Mouse (Mus musculus) G1E (cell line): ENCODE data around the gene Hsf4. TPM values are rescaled to one million over a fixed set of nuclear protein-coding genes. Genes with fewer than 3 reads are reported as not detected.

Experiments
- ATAC-seq: 2 replicates; pipeline ENCODE4 v1.8.0; 2016; ENCODE audit warnings: mild to moderate bottlenecking; ENCODE audit not compliant: insufficient number of reproducible peaks, poor library complexity, low FRiP score, severe bottlenecking; ENCODE audit errors: extremely low read depth
- DNase-seq: peaks from one replicate; pipeline ENCODE4 v3.0.0; 2012; ENCODE audit warnings: low spot score
- H3K27me3 ChIP-seq: 2 replicates; pipeline ENCODE4 v1.6.1; 2012; ENCODE audit warnings: mild to moderate bottlenecking, low read length, inconsistent platforms; ENCODE audit not compliant: insufficient read depth
- H3K36me3 ChIP-seq: replicated peaks from 2 replicates; pipeline ENCODE3; 2012; ENCODE audit warnings: mild to moderate bottlenecking, inconsistent platforms
- H3K4me1 ChIP-seq: 2 replicates; pipeline ENCODE4 v1.6.1; 2012; ENCODE audit warnings: low read depth, low read length, inconsistent platforms, mixed read lengths; ENCODE audit not compliant: insufficient read depth
- H3K4me3 ChIP-seq: 2 replicates; pipeline ENCODE4 v1.5.1; 2012; ENCODE audit warnings: low read depth, mild to moderate bottlenecking, inconsistent platforms, low read length, moderate library complexity, mixed read lengths
- H3K9me3 ChIP-seq: replicated peaks from 2 replicates; pipeline ENCODE4 v1.6.1; 2012; ENCODE audit warnings: inconsistent platforms
- CTCF ChIP-seq: IDR thresholded peaks from 2 replicates; pipeline ENCODE4 v1.5.1; 2012; ENCODE audit warnings: low read depth, low read length, inconsistent platforms, mixed read lengths
- GATA1 ChIP-seq: IDR thresholded peaks from 2 replicates; pipeline ENCODE4 v1.6.1; 2012; ENCODE audit warnings: borderline replicate concordance, low read length, inconsistent platforms, mixed read lengths
- GATA2 ChIP-seq: IDR thresholded peaks from 2 replicates; pipeline ENCODE4 v1.6.1; 2012; ENCODE audit warnings: low read depth, low read length, inconsistent platforms, borderline replicate concordance
- POLR2AphosphoS5 ChIP-seq: IDR thresholded peaks from 2 replicates; pipeline ENCODE4 v1.6.1; 2012; ENCODE audit warnings: low read depth, low read length, inconsistent platforms; ENCODE audit not compliant: insufficient replicate concordance
- TAL1 ChIP-seq: conservative IDR thresholded peaks from 2 replicates; pipeline ENCODE4 v1.6.1; 2012; ENCODE audit warnings: low read depth, low read length, inconsistent platforms, mixed read lengths
- polyA plus RNA-seq: library from polyadenylated mRNA; stranded (reverse); fragments of >175 nt; gene quantifications from 2 replicates; pipeline ENCODE4 v1.2.3, GENCODE M21; 2012
- total RNA-seq, 2 experiments: library from RNA; stranded (forward) in 1 of 2; stranded (reverse) in 1 of 2; fragments of 200-1000 nt in 1 of 2; fragments of >200 nt in 1 of 2; fragmentation: Nextera tagmentation in 1 of 2; gene quantifications; 2 replicates each; pipeline ENCODE4 v1.2.3; 2014 to 2017

The Hsf4 gene
- total and polyA plus RNA-seq, 3 experiments = 0.39 to 0.93 (median 0.68) TPM

- H3K27me3 ChIP-seq = no peaks in the 10 kb centered on the region
- DNase-seq (no peak), ATAC-seq (no peak)
- no peak overlapping the region for H3K4me3 ChIP-seq
- H3K36me3 ChIP-seq = peaks cover 98% of the 10 kb centered on the region
- no peaks in the 10 kb centered on the region; the same call in 1 of the 2 replicates for H3K9me3 ChIP-seq
- TF ChIP-seq TAL1 (no peak), GATA2 (no peak), GATA1 (no peak), POLR2AphosphoS5 (no peak), CTCF (no peak)
- peaks cover 70% of the 10 kb centered on the region for H3K4me1 ChIP-seq
These were observed 34.3 kb downstream of the Hsf4 start for GRCm38 (mm10) chr8:105303874-105304273.

DNA sequence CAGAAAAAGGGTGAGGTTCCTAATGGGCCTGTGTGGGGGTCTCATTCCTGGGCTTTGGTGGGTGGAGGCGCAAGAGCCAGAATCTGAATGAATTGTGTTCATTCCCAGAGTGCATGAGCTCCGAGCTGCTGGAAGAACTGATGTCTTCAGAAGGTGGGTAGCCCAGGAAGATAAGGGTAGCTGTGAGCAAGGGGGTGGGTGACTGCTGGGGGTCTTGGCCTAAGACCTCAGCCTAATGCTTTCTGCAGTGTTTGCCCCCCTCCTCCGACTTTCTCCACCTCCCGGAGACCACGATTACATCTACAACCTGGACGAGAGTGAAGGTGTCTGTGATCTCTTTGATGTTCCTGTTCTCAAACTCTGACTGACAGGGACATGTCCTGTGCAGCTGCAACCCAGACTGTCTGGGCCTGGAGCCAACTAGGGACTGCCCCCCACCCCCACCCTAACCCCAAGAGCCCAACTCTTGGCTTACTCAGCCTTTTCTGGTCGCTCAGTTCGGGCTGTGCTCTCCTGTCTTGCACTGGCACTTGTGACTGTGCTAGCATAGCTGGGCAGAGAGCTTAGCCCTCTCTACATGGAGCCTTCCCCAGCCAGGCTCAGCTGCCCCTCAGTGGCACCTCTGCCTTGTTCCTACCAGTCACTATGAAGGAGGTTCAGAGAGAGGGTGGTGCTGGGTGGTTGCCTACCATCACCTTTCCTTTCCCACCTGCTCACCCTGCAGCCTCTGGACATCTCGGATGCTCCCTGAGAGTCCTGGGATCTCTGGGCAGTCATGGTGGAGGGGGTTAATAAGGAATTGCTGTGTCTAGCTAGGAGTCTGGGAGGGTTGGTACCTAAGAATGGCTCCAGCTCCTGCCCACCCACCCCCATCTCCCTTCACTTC lies 35.0 kb downstream of the Hsf4 start:
- TF ChIP-seq CTCF (no peak), POLR2AphosphoS5 (no peak), GATA2 (no peak), GATA1 (no peak)
- Histone ChIP-seq H3K36me3 (peaks cover 99% of the 10 kb centered on the region), H3K4me3 (peak overlapping the region; percentile 30; the same call in 1 of the 2 replicates), H3K4me1 (peaks cover 64% of the 10 kb centered on the region), H3K27me3 (no peaks in the 10 kb centered on the region), H3K9me3 (no peaks in the 10 kb centered on the region; the same call in 1 of the 2 replicates)
- ATAC-seq (no peak), DNase-seq (no peak)

DNA sequence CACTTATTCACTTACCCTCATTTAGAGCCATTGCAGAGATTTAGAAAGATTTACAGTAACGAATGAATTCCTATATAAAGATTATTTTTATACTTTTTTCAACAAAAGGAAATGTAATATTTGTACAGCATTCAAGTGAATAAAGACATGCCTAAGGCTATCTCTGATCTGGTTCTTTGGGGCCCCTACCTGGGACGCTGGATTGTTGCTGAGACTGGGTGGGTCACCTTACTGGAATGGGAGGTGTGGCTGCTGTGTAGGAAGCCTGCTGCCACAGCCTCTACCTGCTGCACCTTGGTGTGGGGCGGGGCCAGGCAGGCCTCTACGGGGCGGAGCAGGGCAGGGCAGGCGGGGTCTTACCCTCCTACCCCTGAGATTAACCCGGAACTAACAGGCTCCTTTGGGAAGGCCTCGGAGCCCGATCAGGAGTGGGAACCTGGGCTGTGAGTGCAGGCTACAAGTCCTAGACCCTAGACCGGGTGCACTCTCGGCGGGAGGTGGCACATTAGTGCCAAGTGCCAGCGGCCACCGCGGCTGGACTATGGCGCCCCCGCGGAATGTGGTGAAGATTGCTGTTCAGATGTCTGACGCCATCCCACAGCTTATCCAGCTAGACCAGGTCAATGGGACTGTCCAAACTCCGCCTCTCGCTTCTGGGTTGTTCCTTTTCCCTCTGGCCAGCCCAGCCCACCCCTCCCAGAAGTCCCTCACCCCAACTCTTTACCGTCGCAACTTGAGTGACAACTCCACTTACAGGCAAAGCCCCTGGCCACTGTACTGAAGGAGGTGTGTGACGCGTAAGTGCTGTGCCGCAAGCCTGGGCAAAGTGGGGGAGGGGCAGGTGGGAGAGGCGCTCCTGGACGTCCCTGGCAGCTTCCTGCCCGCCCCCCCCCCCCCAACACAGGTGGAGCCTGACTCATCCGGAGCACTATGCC lies 35.9 kb downstream of the Hsf4 start, which contains the start of gene Elmo3:
Elmo3 (plus strand) TSS at position 391 of the 935 bp plus-strand sequence.
- no peaks in the 10 kb centered on the region; the same call in 1 of the 2 replicates for H3K9me3 ChIP-seq
- ATAC-seq (no peak; the same call in 1 of the 2 replicates), DNase-seq (no peak)
- H3K27me3 ChIP-seq = no peaks in the 10 kb centered on the region
- H3K36me3 ChIP-seq = peaks cover 99% of the 10 kb centered on the region
- TF ChIP-seq POLR2AphosphoS5 (peak; percentile 89; the same call in 1 of the 2 replicates), GATA2 (no peak)
- peak within 1 kb of the TSS; percentile 63; the same call in 1 of the 2 replicates for H3K4me3 ChIP-seq
- peaks cover 55% of the 10 kb centered on the region for H3K4me1 ChIP-seq

GRCm38 (mm10) chr8:105306146-105306691 lies 36.6 kb downstream of the Hsf4 start:
- no peak overlapping the region for H3K4me3 ChIP-seq
- TF ChIP-seq GATA1 (no peak), TAL1 (no peak), POLR2AphosphoS5 (no peak)
- H3K9me3 ChIP-seq = no peaks in the 10 kb centered on the region; the same call in 1 of the 2 replicates
- DNase-seq (no peak), ATAC-seq (no peak)
- peaks cover 97% of the 10 kb centered on the region for H3K36me3 ChIP-seq
- H3K27me3 ChIP-seq = no peaks in the 10 kb centered on the region
- H3K4me1 ChIP-seq = peaks cover 50% of the 10 kb centered on the region

DNA sequence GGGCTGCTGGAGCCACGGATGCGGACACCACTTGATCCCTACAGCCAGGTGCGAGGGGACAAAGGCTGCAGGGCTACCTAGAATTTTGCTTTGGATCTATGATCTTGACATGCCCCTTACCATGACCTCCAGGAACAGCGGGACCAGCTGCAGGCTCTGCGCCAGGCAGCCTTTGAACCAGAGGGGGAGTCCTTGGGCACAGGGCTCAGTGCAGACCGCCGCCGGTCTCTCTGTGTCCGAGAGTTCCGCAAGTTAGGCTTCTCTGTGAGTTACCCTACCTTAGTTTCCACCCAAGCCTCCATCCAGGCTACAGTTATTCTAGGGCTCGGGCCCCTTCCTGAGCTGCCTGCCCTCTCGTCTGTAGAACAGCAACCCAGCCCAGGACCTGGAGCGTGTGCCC lies 38.1 kb downstream of the Hsf4 start:
- TF ChIP-seq CTCF = no peak
- TF ChIP-seq GATA1 = no peak
- no peak for TF ChIP-seq TAL1
- no peak for TF ChIP-seq GATA2
- no peak for TF ChIP-seq POLR2AphosphoS5
- H3K4me1 ChIP-seq = peaks cover 49% of the 10 kb centered on the region
- DNase-seq (no peak), ATAC-seq (no peak)
- H3K27me3 ChIP-seq = no peaks in the 10 kb centered on the region
- no peak overlapping the region for H3K4me3 ChIP-seq
- no peaks in the 10 kb centered on the region; the same call in 1 of the 2 replicates for H3K9me3 ChIP-seq
- H3K36me3 ChIP-seq = peaks cover 98% of the 10 kb centered on the region

GRCm38 (mm10) chr8:105308428-105308827 lies 38.8 kb downstream of the Hsf4 start:
- Histone ChIP-seq H3K4me3 (no peak overlapping the region), H3K36me3 (peaks cover 98% of the 10 kb centered on the region), H3K4me1 (peaks cover 46% of the 10 kb centered on the region), H3K9me3 (no peaks in the 10 kb centered on the region), H3K27me3 (no peaks in the 10 kb centered on the region)
- no peak for TF ChIP-seq GATA1
- no peak for TF ChIP-seq CTCF
- no peak for TF ChIP-seq GATA2
- TF ChIP-seq TAL1 = no peak
- TF ChIP-seq POLR2AphosphoS5 = no peak
- ATAC-seq = no peak
- no peak for DNase-seq
